Mouse (Mus musculus) kidney, embryonic 15.5 days (tissue): ENCODE results near the gene Krtap2-4. TPM values are rescaled to one million over a fixed set of nuclear protein-coding genes. Genes with fewer than 3 reads are reported as not detected.
"Not testable (repeated sequence)": the region's sequence is repeated elsewhere in the genome, so short reads cannot be mapped to it uniquely, and the experiment has no call there.

Experiments
- ATAC-seq: fragments of 200-750 bp; cut with Nextera tagmentation; replicated peaks from 2 replicates; pipeline ENCODE4 v1.8.0; 2017; ENCODE audit warnings: moderate TSS enrichment; ENCODE audit not compliant: low FRiP score
- H3K27ac ChIP-seq: fragments of 300-500 bp; sonication (generic); 2 replicates; pipeline ENCODE4 v1.5.1; 2015; ENCODE audit warnings: mild to moderate bottlenecking, inconsistent platforms
- H3K27me3 ChIP-seq: fragments of 300-500 bp; sonication (generic); 2 replicates; pipeline ENCODE4 v1.6.1; 2015; ENCODE audit warnings: inconsistent platforms
- H3K36me3 ChIP-seq: fragments of 300-500 bp; sonication (generic); 2 replicates; pipeline ENCODE4 v1.6.1; 2015; ENCODE audit warnings: inconsistent platforms
- H3K4me1 ChIP-seq: fragments of 300-500 bp; sonication (generic); 2 replicates; pipeline ENCODE4 v1.6.1; 2015; ENCODE audit warnings: inconsistent platforms
- H3K4me2 ChIP-seq: fragments of 300-500 bp; sonication (generic); 2 replicates; pipeline ENCODE4 v1.6.1; 2015; ENCODE audit warnings: moderate library complexity, mild to moderate bottlenecking, inconsistent platforms
- H3K4me3 ChIP-seq: fragments of 300-500 bp; sonication (generic); replicated peaks from 2 replicates; pipeline ENCODE4 v1.5.1; 2015; ENCODE audit warnings: mild to moderate bottlenecking, inconsistent platforms
- H3K9ac ChIP-seq: fragments of 300-500 bp; sonication (generic); 2 replicates; pipeline ENCODE4 v1.6.1; 2015; ENCODE audit warnings: mild to moderate bottlenecking, inconsistent platforms
- H3K9me3 ChIP-seq: fragments of 300-500 bp; sonication (generic); replicated peaks from 2 replicates; pipeline ENCODE4 v1.6.1; 2016; ENCODE audit warnings: inconsistent platforms
- WGBS: fragments of 180-500 bp; shearing (Covaris S2); methylation state at CpG from one replicate; pipeline ENCODE4 v1.1.7; 2015; ENCODE audit warnings: mixed read lengths; 5-methylcytosine and 5-hydroxymethylcytosine counted together
- polyA plus RNA-seq: library from polyadenylated mRNA; unstranded; fragments of >200 nt; fragmentation: Nextera tagmentation; extraction: Ambion mirVana; gene quantifications from 2 replicates; pipeline ENCODE4 v1.2.1, GENCODE M21; 2015

Gene Krtap2-4
- polyA plus RNA-seq, 1 experiment from 2014 or later = not detected

DNA sequence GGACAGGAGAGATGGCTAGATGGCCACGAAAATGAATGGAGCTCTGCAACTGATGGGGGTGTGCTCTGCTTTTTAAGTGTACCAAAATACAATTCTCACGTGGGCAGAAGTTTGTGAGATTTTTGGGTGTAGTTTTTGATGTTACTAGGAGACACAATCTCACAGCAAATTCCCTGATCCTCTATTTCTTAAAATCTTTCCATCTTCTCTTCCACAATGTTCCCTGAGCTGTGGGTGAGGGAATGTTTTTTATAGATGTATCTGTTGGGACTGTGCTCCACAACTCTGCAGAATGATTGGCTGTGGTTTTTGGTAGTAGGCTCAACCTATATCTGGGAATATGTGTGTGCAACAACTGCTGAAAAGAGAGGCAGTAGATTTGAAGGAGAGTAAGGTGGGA is 18.6 kb upstream of the Krtap2-4 start:
- no peaks in the 10 kb centered on the region for H3K27me3 ChIP-seq
- no peak overlapping the region for H3K4me3 ChIP-seq
- H3K4me1 ChIP-seq = no peaks in the 10 kb centered on the region
- no peak overlapping the region for H3K4me2 ChIP-seq
- H3K36me3 ChIP-seq = no peaks in the 10 kb centered on the region
- no peak overlapping the region for H3K9ac ChIP-seq
- no peaks in the 10 kb centered on the region for H3K9me3 ChIP-seq
- no peak for ATAC-seq
- no peak overlapping the region for H3K27ac ChIP-seq
- WGBS = 61% methylated on average over 2 of the region's 2 CpGs

GRCm38 (mm10) chr11:99630890-99631289 is 16.2 kb upstream of the Krtap2-4 start:
- Histone ChIP-seq H3K4me3 (no peak overlapping the region), H3K27me3 (no peaks in the 10 kb centered on the region), H3K27ac (no peak overlapping the region), H3K9ac (no peak overlapping the region), H3K9me3 (no peaks in the 10 kb centered on the region), H3K4me1 (no peaks in the 10 kb centered on the region), H3K4me2 (no peak overlapping the region), H3K36me3 (no peaks in the 10 kb centered on the region)
- no peak for ATAC-seq
- WGBS = 79% methylated on average over 3 of the region's 3 CpGs

GRCm38 (mm10) chr11:99628138-99628537 is 13.5 kb upstream of the Krtap2-4 start, which contains the start of gene Krtap4-1:
Gene Krtap4-1 (minus strand): TSS chr11:99628238.
- no peak within 1 kb of the TSS for H3K4me2 ChIP-seq
- H3K27me3 ChIP-seq = no peaks in the 10 kb centered on the region
- no peak within 1 kb of the TSS for H3K4me3 ChIP-seq
- WGBS = 86% methylated on average over 4 of the region's 4 CpGs
- H3K4me1 ChIP-seq = no peaks in the 10 kb centered on the region
- H3K9ac ChIP-seq = no peak within 1 kb of the TSS
- no peaks in the 10 kb centered on the region for H3K36me3 ChIP-seq
- no peak for ATAC-seq
- H3K27ac ChIP-seq = no peak within 1 kb of the TSS
- no peaks in the 10 kb centered on the region for H3K9me3 ChIP-seq

DNA sequence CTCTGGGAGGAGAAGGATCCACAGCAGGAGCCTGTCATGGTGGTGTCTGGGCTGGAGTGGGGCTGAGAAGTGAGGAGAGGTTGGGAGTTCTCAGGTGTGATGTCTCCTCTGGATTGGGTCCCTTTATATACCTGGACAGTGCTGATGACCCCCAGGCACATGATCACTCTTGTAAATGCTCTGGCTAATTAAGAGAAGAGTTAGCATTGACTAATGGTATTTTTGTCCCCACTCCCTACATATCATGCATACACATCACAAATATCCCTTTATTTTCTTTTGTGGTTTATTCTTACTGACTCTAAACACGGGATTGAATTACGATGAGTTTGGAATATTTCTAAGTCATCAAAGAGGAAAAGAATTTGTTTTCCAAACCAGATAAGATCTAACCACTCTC is 5.7 kb upstream of the Krtap2-4 start, which contains the start of gene Gm11562:
TSS of gene Gm11562 (minus strand) at position 101 of the 400 bp plus-strand sequence.
- no peak for ATAC-seq

DNA sequence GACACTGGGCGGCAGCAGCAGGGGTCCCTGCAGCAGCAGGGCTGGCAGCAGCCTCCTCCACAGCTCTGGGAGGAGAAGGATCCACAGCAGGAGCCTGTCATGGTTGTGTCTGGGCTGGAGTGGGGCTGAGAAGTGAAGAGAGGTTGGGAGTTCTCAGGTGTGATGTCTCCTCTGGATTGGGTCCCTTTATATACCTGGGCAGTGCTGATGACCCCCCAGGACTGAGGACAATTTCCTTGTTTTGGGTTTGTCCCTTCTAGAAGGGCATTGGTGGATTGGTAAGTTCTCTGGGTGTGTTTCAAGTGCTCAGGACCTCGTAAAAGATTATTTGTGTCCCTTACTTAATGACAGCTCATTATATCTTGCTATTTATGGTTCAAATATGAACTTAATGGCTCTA is 4.6 kb downstream of the Krtap2-4 start, which contains the start of gene Gm11937:
TSS of gene Gm11937 (minus strand) at position 101 of the 400 bp plus-strand sequence.
- not testable (repeated sequence) for H3K9me3 ChIP-seq, H3K4me3 ChIP-seq, H3K36me3 ChIP-seq, H3K4me2 ChIP-seq, H3K9ac ChIP-seq, H3K27me3 ChIP-seq, H3K4me1 ChIP-seq, H3K27ac ChIP-seq, ATAC-seq
- WGBS = 67% methylated on average over 1 of the region's 2 CpGs

More for the DNA sequence above, 5.7 kb upstream of the Krtap2-4 start, which contains the start of gene Gm11562:
- no peak within 1 kb of the TSS for H3K9ac ChIP-seq
- 82% methylated on average over 2 of the region's 2 CpGs for WGBS
- no peaks in the 10 kb centered on the region for H3K36me3 ChIP-seq
- no peak within 1 kb of the TSS for H3K4me2 ChIP-seq
- no peaks in the 10 kb centered on the region for H3K9me3 ChIP-seq
- H3K4me3 ChIP-seq = no peak within 1 kb of the TSS
- no peak within 1 kb of the TSS for H3K27ac ChIP-seq
- H3K27me3 ChIP-seq = no peaks in the 10 kb centered on the region
- no peaks in the 10 kb centered on the region for H3K4me1 ChIP-seq

GRCm38 (mm10) chr11:99609126-99609525 is 5.5 kb downstream of the Krtap2-4 start:
- Histone ChIP-seq H3K4me2 (no peak overlapping the region), H3K9ac (no peak overlapping the region), H3K36me3 (no peaks in the 10 kb centered on the region), H3K27me3 (0 out of 2 replicates have a peak, but pooled peaks cover 3% of the 10 kb centered on the region), H3K4me3 (no peak overlapping the region), H3K9me3 (no peaks in the 10 kb centered on the region), H3K4me1 (no peaks in the 10 kb centered on the region), H3K27ac (no peak overlapping the region)
- ATAC-seq = no peak
- 74% methylated on average over 1 of the region's 1 CpGs for WGBS

DNA sequence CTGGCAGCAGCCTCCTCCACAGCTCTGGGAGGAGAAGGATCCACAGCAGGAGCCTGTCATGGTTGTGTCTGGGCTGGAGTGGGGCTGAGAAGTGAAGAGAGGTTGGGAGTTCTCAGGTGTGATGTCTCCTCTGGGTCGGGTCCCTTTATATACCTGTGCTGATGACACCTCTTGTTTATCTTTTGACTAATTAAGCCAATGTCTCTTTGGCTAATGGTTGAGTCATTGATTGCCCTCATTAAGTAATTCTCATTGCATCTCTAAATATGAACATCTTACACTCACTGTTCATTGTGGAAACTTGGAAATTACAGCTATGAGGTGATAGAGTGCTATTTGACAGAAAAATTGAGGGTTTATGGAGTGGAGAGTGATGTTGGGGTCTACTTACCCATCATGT is 11.4 kb downstream of the Krtap2-4 start, which contains the start of gene Gm11938:
TSS of gene Gm11938 (minus strand) at position 101 of the 400 bp plus-strand sequence.
- not testable (repeated sequence) for H3K4me1 ChIP-seq, H3K27me3 ChIP-seq, H3K9me3 ChIP-seq, H3K36me3 ChIP-seq, H3K9ac ChIP-seq, H3K4me2 ChIP-seq, H3K4me3 ChIP-seq, ATAC-seq, H3K27ac ChIP-seq
- WGBS = 47% methylated on average over 1 of the region's 1 CpGs

DNA sequence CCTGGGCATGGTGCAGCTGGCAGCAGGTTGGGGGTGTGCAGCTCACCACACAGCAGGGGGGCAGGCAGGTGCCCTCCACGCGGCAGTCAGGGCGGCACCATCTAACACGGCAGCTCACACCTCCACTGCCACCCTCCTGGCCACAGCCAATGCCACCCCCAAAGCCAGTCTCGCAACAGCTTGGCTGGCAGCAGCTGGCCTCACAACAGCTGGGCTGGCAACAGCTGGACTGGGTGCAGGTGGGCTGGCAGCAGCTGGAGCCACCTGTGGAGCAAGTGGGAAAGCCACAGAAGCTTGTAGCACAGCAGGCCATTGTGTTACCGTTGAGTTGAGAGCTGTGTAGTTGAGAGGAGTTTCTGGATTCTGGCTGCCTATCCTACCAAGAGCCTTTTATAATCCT is 16.9 kb downstream of the Krtap2-4 start, which contains the start of gene Krtap9-3:
TSS of gene Krtap9-3 (minus strand) at position 364 of the 400 bp plus-strand sequence.
- H3K27ac ChIP-seq, H3K9ac ChIP-seq, H3K4me1 ChIP-seq, H3K36me3 ChIP-seq, H3K4me2 ChIP-seq, H3K27me3 ChIP-seq, H3K9me3 ChIP-seq, ATAC-seq, H3K4me3 ChIP-seq: not testable (repeated sequence)
- 73% methylated on average over 6 of the region's 6 CpGs for WGBS

DNA sequence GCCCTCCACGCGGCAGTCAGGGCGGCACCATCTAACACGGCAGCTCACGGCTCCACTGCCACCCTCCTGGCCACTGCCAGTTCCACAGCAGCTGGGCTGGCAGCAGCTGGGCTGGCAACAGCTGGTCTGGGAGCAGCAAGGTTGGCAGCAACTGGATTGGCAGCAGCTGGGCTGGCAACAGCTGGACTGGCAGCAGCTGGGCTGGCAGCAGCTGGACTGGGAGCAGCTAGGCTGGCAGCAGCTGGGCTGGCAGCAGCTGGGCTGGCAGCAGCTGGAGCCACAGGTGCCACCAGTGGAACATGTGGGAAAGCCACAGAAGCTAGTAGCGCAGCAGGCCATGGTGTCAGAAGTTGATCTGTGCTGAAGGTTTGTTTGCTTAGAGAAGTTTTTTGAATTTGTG is 23.7 kb downstream of the Krtap2-4 start, which contains the start of gene Krtap1-3:
TSS of gene Krtap1-3 (minus strand) at position 359 of the 400 bp plus-strand sequence.
- no peak within 1 kb of the TSS for H3K4me3 ChIP-seq
- WGBS = 78% methylated on average over 6 of the region's 6 CpGs
- H3K36me3 ChIP-seq = no peaks in the 10 kb centered on the region
- H3K27ac ChIP-seq = no peak within 1 kb of the TSS
- no peak for ATAC-seq
- no peaks in the 10 kb centered on the region for H3K9me3 ChIP-seq
- H3K9ac ChIP-seq = no peak within 1 kb of the TSS
- H3K27me3 ChIP-seq = no peaks in the 10 kb centered on the region
- H3K4me2 ChIP-seq = no peak within 1 kb of the TSS
- no peaks in the 10 kb centered on the region for H3K4me1 ChIP-seq

DNA sequence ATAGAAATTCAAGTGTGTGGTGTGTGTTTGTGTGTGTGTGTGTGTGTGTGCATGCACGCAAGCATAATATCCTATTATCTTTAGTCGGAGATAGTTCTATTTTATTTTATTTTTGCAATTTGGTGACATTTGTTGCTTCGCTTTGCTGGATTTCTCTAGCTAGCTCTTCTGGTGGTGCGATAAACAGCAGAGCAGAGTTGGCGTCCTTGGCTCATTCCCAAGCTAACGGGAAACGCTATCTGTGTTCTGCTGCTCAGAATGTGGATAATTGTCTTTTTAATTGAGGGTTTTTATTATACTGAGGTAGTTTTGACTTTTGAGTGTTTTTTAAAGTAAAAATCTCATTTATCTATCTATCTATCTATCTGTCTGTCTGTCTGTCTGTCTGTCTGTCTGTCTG is 29.6 kb downstream of the Krtap2-4 start:
- H3K9me3 ChIP-seq = no peaks in the 10 kb centered on the region
- WGBS = 89% methylated on average over 7 of the region's 7 CpGs
- H3K4me3 ChIP-seq = no peak overlapping the region
- no peak overlapping the region for H3K27ac ChIP-seq
- H3K9ac ChIP-seq = no peak overlapping the region
- H3K36me3 ChIP-seq = no peaks in the 10 kb centered on the region
- no peak overlapping the region for H3K4me2 ChIP-seq
- H3K4me1 ChIP-seq = no peaks in the 10 kb centered on the region
- ATAC-seq = no peak
- H3K27me3 ChIP-seq = no peaks in the 10 kb centered on the region

DNA sequence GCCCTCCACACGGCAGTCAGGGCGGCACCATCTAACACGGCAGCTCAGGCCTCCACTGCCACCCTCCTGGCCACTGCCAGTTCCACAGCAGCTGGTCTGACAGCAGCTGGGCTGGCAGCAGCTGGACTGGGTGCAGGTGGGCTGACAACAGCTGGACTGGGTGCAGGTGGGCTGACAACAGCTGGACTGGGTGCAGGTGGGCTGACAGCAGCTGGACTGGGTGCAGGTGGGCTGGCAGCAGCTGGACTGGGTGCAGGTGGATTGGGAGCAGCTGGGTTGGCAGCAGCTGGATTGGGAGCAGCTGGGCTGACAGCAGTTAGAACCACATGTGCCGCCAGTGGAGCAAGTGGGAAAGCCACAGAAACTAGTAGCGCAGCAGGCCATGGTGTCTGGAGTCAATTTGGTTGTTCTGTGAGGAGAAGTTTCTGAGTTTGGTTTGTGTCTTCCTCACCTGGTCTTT is 31.4 kb downstream of the Krtap2-4 start, which contains the start of gene Krtap1-4:
TSS of gene Krtap1-4 (minus strand) at position 410 of the 460 bp plus-strand sequence.
- no peak for ATAC-seq

DNA sequence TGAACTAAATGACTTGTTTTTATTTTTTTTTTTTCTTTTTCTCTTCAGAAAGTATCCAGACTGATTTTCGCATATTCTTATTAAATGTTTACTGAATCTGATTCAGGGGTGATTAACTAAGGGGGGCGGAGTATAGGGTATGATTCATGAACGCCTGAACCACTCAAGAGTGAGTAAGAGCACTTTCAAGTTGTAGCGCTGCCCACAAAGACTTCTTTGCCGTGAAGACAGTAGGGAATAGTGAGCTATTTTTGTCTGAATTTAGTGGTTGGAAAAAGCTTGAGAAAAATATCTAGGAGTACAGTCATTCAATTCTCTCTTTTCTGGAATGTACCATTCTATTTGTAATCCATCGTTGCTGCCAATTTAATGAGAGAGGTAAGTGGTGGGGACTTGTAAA is 33.1 kb downstream of the Krtap2-4 start:
- WGBS = 82% methylated on average over 6 of the region's 6 CpGs
- H3K9ac ChIP-seq = no peak overlapping the region
- no peak overlapping the region for H3K4me2 ChIP-seq
- no peak overlapping the region for H3K4me3 ChIP-seq
- H3K27ac ChIP-seq = no peak overlapping the region
- H3K27me3 ChIP-seq = no peaks in the 10 kb centered on the region
- ATAC-seq = no peak
- no peaks in the 10 kb centered on the region for H3K9me3 ChIP-seq
- H3K36me3 ChIP-seq = no peaks in the 10 kb centered on the region
- no peaks in the 10 kb centered on the region for H3K4me1 ChIP-seq

More for the DNA sequence above, 31.4 kb downstream of the Krtap2-4 start, which contains the start of gene Krtap1-4:
- WGBS = 81% methylated on average over 5 of the region's 5 CpGs
- Histone ChIP-seq H3K36me3 (no peaks in the 10 kb centered on the region), H3K4me1 (no peaks in the 10 kb centered on the region), H3K4me3 (no peak within 1 kb of the TSS), H3K27me3 (no peaks in the 10 kb centered on the region), H3K27ac (no peak within 1 kb of the TSS), H3K4me2 (no peak within 1 kb of the TSS), H3K9me3 (no peaks in the 10 kb centered on the region), H3K9ac (no peak within 1 kb of the TSS)

- Histone ChIP-seq H3K4me2 (no peak overlapping the region), H3K9me3 (no peaks in the 10 kb centered on the region)
- no peak for ATAC-seq
Measured at GRCm38 (mm10) chr11:99581051-99581450, 33.6 kb downstream of the Krtap2-4 start.

More at GRCm38 (mm10) chr11:99581051-99581450, 33.6 kb downstream of the Krtap2-4 start:
- H3K4me1 ChIP-seq = no peaks in the 10 kb centered on the region
- no peaks in the 10 kb centered on the region for H3K27me3 ChIP-seq
- no peak overlapping the region for H3K27ac ChIP-seq
- H3K4me3 ChIP-seq = no peak overlapping the region
- no peaks in the 10 kb centered on the region for H3K36me3 ChIP-seq
- no peak overlapping the region for H3K9ac ChIP-seq
- WGBS = 91% methylated on average over 5 of the region's 5 CpGs
